Mouse (Mus musculus) C3H10T1/2 (cell line): ENCODE results near the gene Tbl2. TPM values are rescaled to one million over a fixed set of nuclear protein-coding genes. Genes with fewer than 3 reads are reported as not detected.

Experiments
- polyA plus RNA-seq, 2 experiments: library from polyadenylated mRNA; unstranded; fragments of >200 nt; fragmentation: generic; extraction: Trizol; gene quantifications; one replicate each; pipeline ENCODE4 v1.2.1; 2012; ENCODE audit warnings: missing spikeins in 2 of 2

Tbl2 gene
- 10 to 100 TPM in 1 of 2 experiments, 1 to 10 TPM in 1; 6.8 to 10.3 TPM for polyA plus RNA-seq

DNA sequence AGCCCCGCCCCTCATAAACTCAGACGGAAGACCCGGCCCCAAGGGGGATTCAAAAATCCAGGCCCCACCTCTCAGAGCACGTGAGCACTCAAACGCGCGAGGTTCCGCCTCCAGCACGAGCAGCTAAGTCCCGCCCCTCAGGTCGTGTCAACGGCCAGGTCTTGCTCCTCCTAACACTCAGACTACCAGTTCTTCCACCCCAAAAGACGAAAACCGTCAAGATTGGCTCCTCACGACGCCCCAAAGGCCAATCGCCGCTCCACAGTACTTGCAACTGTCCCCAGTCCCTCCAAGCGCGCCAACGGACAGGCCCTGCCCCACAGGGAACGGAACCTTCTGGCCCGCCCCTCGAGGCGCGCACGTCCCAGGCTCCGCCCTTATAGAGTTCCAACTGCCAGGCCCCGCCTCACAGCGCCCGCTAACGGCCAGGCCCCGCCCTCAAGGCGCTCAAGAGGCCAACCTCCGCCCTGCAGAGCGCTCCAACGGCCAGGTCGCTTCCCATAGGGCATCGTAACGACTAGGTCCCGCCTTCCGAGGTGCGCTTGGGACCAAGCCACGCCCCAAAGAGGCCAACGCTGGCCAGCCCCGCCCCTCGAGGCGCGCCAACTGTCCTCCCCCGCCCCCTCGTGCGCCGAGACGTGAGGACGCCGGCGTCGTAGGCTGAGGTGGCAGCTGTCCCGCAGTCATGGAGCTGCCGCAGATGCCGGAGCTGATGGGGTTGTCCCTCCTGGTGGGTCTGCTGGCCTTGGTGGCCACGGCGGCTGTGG lies at the start of gene Tbl2:
TSS of gene Tbl2 (plus strand) at position 605 of the 767 bp plus-strand sequence.

DNA sequence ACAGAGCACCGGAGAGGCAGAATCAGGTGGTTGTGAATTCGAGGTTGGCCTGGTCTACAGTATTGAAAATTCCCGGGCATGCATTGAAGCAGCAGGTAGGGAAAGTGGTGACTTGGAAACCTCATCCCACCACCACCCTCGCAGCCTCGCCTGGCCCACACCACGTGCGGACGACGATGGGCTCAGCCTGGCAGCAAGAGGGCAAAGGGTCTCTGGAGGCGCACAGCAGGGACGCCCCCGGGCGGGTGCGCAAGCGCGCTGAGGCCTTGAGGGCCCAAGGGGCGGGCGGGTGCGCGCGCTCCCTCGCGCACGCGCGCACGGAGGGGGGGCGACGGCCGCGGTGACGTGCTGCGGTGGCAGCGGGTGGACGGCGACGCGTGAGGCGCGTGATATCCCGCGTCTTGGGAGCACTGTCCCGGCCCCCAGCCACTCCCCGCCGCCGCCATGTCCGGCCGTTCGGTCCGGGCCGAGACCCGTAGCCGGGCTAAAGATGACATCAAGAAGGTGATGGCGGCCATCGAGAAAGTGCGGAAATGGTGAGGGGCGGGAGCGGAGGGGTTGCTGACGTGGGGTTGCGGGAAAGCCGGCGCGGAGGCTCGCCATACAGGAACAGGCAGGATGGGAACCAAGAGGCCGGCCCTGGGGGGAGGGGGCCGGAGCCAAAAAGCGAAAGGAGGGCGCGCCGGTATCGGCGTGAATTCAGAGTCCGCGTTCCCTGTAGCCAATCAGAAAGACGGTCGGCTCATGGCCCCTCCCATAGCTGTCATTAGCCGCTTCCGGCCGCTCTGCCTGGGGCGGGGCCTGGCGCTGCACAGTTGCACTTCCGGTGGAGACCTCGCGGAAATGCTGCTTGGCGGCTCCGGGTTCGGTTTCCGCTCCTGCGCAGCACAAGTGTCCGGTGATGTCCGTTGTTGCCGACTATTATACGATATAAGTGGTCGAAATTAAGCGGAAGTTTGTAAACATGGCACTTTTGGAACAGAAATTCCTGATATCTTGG lies 18.9 kb downstream of the Tbl2 start, which contains the start of gene Bcl7b:
TSS of gene Bcl7b (plus strand) at position 221 of the 1,000 bp plus-strand sequence.

DNA sequence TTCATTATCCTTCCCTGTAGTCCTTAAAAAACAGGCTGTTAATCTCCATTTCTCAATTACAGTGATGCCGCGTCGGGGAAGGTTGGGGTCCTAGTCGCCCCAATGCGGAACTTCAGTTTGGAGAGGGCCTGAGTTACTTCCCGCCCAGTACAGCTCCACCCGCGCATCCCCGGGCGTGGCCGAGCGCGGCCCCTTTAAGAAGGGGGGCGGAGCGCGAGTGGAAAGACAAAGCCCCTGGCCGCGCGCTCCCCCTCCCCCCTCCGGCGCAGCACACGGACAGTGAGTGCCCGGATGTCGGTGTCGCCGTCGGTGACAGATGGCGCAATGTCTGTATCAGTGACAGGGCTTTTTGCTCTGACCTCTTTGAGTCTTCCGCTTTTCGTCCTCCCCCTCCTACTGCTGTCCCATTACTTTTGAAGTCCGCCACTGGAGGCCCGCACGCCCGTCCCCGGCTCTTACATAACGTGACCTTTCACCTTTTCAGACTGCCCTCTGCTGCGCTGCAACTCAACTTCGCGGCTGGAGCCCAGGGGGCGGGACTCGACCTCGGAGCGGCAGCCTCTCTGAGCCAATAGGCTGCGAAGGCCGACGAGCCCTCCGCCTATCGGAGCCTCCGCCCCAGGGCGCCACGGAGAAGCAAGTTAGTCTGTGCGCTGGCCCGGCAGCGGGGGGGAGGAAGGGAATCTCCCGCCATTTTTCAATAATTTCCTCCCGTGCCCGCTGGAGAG lies 37.3 kb downstream of the Tbl2 start, which contains the start of gene Baz1b:
TSS of gene Baz1b (plus strand) at position 644 of the 728 bp plus-strand sequence.

Other genes with a start within 250 kb of the Tbl2 start
- not detected for gene Tmem270, start 242.9 kb upstream of the Tbl2 start, polyA plus RNA-seq
- gene Cldn13, start 234.1 kb upstream of the Tbl2 start, polyA plus RNA-seq: not detected
- 10 to 100 TPM in 1 of 2 experiments, 1 to 10 TPM in 1; 4.0 to 32.3 TPM for gene Mettl27, start 217.3 kb upstream of the Tbl2 start, polyA plus RNA-seq
- gene Cldn4, start 202.7 kb upstream of the Tbl2 start, polyA plus RNA-seq: not detected
- gene Cldn3, start 163.4 kb upstream of the Tbl2 start, polyA plus RNA-seq: not detected
- gene Abhd11, start 140.5 kb upstream of the Tbl2 start, polyA plus RNA-seq: 10 to 100 TPM; 30.4 to 30.8 TPM
- gene Stx1a, start 126.2 kb upstream of the Tbl2 start, polyA plus RNA-seq: 1 to 10 TPM; 1.6 to 5.4 TPM
- gene Dnajc30, start 85.5 kb upstream of the Tbl2 start, polyA plus RNA-seq: 10 to 100 TPM; 23.6 to 34.4 TPM
- 10 to 100 TPM; 29.7 to 34.2 TPM for gene Bud23, start 84.7 kb upstream of the Tbl2 start, polyA plus RNA-seq
- gene Vps37d, start 71.4 kb upstream of the Tbl2 start, polyA plus RNA-seq: 10 to 100 TPM in 1 of 2 experiments, 1 to 10 TPM in 1; 4.9 to 16.4 TPM
- gene Mlxipl, start 59.8 kb upstream of the Tbl2 start, polyA plus RNA-seq: not detected
- 10 to 100 TPM; 44.8 to 53.4 TPM for gene Bcl7b, start 18.6 kb downstream of the Tbl2 start, polyA plus RNA-seq
- 10 to 100 TPM in 1 of 2 experiments, 1 to 10 TPM in 1; 3.9 to 29.9 TPM for gene Baz1b, start 37.6 kb downstream of the Tbl2 start, polyA plus RNA-seq
- gene Fzd9, start 101.6 kb downstream of the Tbl2 start, polyA plus RNA-seq: 1 to 10 TPM in 1 of 2 experiments, under 1 TPM in 1; 0.63 to 6.3 TPM
- not detected for gene Fkbp6, start 200.4 kb downstream of the Tbl2 start, polyA plus RNA-seq
- gene Trim50, start 203.6 kb downstream of the Tbl2 start, polyA plus RNA-seq: not detected
- 10 to 100 TPM; 24.2 to 33.1 TPM for gene Nsun5, start 220.3 kb downstream of the Tbl2 start, polyA plus RNA-seq
- 10 to 100 TPM in 1 of 2 experiments, 1 to 10 TPM in 1; 5.6 to 13.6 TPM for gene Pom121, start 244.9 kb downstream of the Tbl2 start, polyA plus RNA-seq